Mouse (Mus musculus): ENCODE data around the gene H2-M10.3. TPM values are rescaled to one million over a fixed set of nuclear protein-coding genes. Genes with fewer than 3 reads are reported as not detected.
A peak's percentile ranks its signal among the peaks of the same experiment; 100 is the strongest.
"Not testable (repeated sequence)": the region's sequence is repeated elsewhere in the genome, so short reads cannot be mapped to it uniquely, and the experiment has no call there.

The H2-M10.3 gene
- polyA plus RNA-seq, 1 experiment = not detected

- no peaks in the 10 kb centered on the region for H3K36me3 ChIP-seq (ENCODE audit: control insufficient read depth, insufficient read depth)
- TF ChIP-seq REST (IDR thresholded peaks at IDR 0.05; ENCODE audit: insufficient read depth, insufficient read length) = no peak
- TF ChIP-seq E2F4 (IDR thresholded peaks at IDR 0.05; ENCODE audit: insufficient read depth) = no peak
- TF ChIP-seq SRF (IDR thresholded peaks at IDR 0.05; ENCODE audit: control insufficient read depth, insufficient read length, low read depth) = no peak
- no peak for TF ChIP-seq CEBPB (IDR thresholded peaks at IDR 0.05; ENCODE audit: insufficient read depth, poor library complexity, severe bottlenecking)
- TF ChIP-seq MAX (IDR thresholded peaks at IDR 0.05; ENCODE audit: low read depth) = no peak
- no peak for TF ChIP-seq TCF12 (IDR thresholded peaks at IDR 0.05; ENCODE audit: insufficient read depth, poor library complexity, severe bottlenecking)
- TF ChIP-seq USF1 (IDR thresholded peaks at IDR 0.05; ENCODE audit: low read depth) = no peak
- TF ChIP-seq MYOD1 (IDR thresholded peaks at IDR 0.05; ENCODE audit: control insufficient read depth in 1 of 3, insufficient read length in 2 of 3, low read depth in 2 of 3) = no peak
- no peak for TF ChIP-seq POLR2A (IDR thresholded peaks at IDR 0.05; ENCODE audit: insufficient read length, low read depth)
- no peak for TF ChIP-seq MYOG (IDR thresholded peaks at IDR 0.05; ENCODE audit: control insufficient read depth in 1 of 3, insufficient read depth in 1 of 3, insufficient read length in 2 of 3, low read depth in 2 of 3)
- no peak for TF ChIP-seq POLR2AphosphoS2 (IDR thresholded peaks at IDR 0.05; ENCODE audit: insufficient read length, low read depth)
- TF ChIP-seq TCF3 (IDR thresholded peaks at IDR 0.05; ENCODE audit: insufficient read length, low read depth) = no peak
- no peak overlapping the region for H3ac ChIP-seq (ENCODE audit: control insufficient read depth, insufficient read length)
- no peak overlapping the region for H3K4me3 ChIP-seq
- no peaks in the 10 kb centered on the region for H3K79me2 ChIP-seq (ENCODE audit: control insufficient read depth, insufficient read depth)
- H3K27me3 ChIP-seq (ENCODE audit: control insufficient read depth, insufficient read depth, insufficient read length) = no peaks in the 10 kb centered on the region
- no peak overlapping the region for H3K4me2 ChIP-seq (ENCODE audit: low read depth)
Observed at GRCm38 (mm10) chr17:36355763-36356162, 12.5 kb downstream of the H2-M10.3 start.

- H3K27me3 ChIP-seq (ENCODE audit: control insufficient read depth, insufficient read depth, insufficient read length); H3K4me3 ChIP-seq; H3ac ChIP-seq (ENCODE audit: control insufficient read depth, insufficient read length); H3K36me3 ChIP-seq (ENCODE audit: control insufficient read depth, insufficient read depth); H3K79me2 ChIP-seq (ENCODE audit: control insufficient read depth, insufficient read depth); H3K4me2 ChIP-seq (ENCODE audit: low read depth): not testable (repeated sequence)
Observed at GRCm38 (mm10) chr17:36355343-36355742, 12.9 kb downstream of the H2-M10.3 start.

GRCm38 (mm10) chr17:36326055-36326454 lies 42.2 kb downstream of the H2-M10.3 start, which contains the start of gene H2-M10.1:
H2-M10.1 (minus strand) TSS chr17:36326155.
- peak within 1 kb of the TSS; percentile 6 for H3K4me3 ChIP-seq
- H3K36me3 ChIP-seq (ENCODE audit: control insufficient read depth, insufficient read depth) = no peaks in the 10 kb centered on the region
- TF ChIP-seq POLR2A (IDR thresholded peaks at IDR 0.05; ENCODE audit: insufficient read length, low read depth) (peak; percentile 25), TCF3 (IDR thresholded peaks at IDR 0.05; ENCODE audit: insufficient read length, low read depth) (no peak), SRF (IDR thresholded peaks at IDR 0.05; ENCODE audit: control insufficient read depth, insufficient read length, low read depth) (no peak)
- peak within 1 kb of the TSS; percentile 34 for H3K4me2 ChIP-seq (ENCODE audit: low read depth)
- H3K79me2 ChIP-seq (ENCODE audit: control insufficient read depth, insufficient read depth) = no peaks in the 10 kb centered on the region
- H3K27me3 ChIP-seq (ENCODE audit: control insufficient read depth, insufficient read depth, insufficient read length) = no peaks in the 10 kb centered on the region
- H3ac ChIP-seq (ENCODE audit: control insufficient read depth, insufficient read length) = no peak within 1 kb of the TSS

GRCm38 (mm10) chr17:36315689-36316253 lies 52.4 kb downstream of the H2-M10.3 start:
- Histone ChIP-seq H3K4me2 (ENCODE audit: low read depth) (peak overlapping the region; percentile 99), H3K36me3 (ENCODE audit: control insufficient read depth, insufficient read depth) (no peaks in the 10 kb centered on the region), H3K79me2 (ENCODE audit: control insufficient read depth, insufficient read depth) (no peaks in the 10 kb centered on the region), H3ac (ENCODE audit: control insufficient read depth, insufficient read length) (no peak overlapping the region), H3K4me3 (peak overlapping the region; percentile 26), H3K27me3 (ENCODE audit: control insufficient read depth, insufficient read depth, insufficient read length) (no peaks in the 10 kb centered on the region)
- TF ChIP-seq MYOD1 (IDR thresholded peaks at IDR 0.05; ENCODE audit: control insufficient read depth in 1 of 3, insufficient read length in 2 of 3, low read depth in 2 of 3) (no peak), MYOG (IDR thresholded peaks at IDR 0.05; ENCODE audit: control insufficient read depth in 1 of 3, insufficient read depth in 1 of 3, insufficient read length in 2 of 3, low read depth in 2 of 3) (no peak), POLR2AphosphoS2 (IDR thresholded peaks at IDR 0.05; ENCODE audit: insufficient read length, low read depth) (no peak), SRF (IDR thresholded peaks at IDR 0.05; ENCODE audit: control insufficient read depth, insufficient read length, low read depth) (no peak), USF1 (IDR thresholded peaks at IDR 0.05; ENCODE audit: low read depth) (no peak), POLR2A (IDR thresholded peaks at IDR 0.05; ENCODE audit: insufficient read length, low read depth) (peak; percentile 1), TCF12 (IDR thresholded peaks at IDR 0.05; ENCODE audit: insufficient read depth, poor library complexity, severe bottlenecking) (no peak), MAX (IDR thresholded peaks at IDR 0.05; ENCODE audit: low read depth) (no peak)

- Histone ChIP-seq H3ac (ENCODE audit: control insufficient read depth, insufficient read length) (no peak overlapping the region), H3K4me2 (ENCODE audit: low read depth) (peak overlapping the region; percentile 99), H3K79me2 (ENCODE audit: control insufficient read depth, insufficient read depth) (no peaks in the 10 kb centered on the region), H3K36me3 (ENCODE audit: control insufficient read depth, insufficient read depth) (no peaks in the 10 kb centered on the region), H3K4me3 (peak overlapping the region; percentile 26), H3K27me3 (ENCODE audit: control insufficient read depth, insufficient read depth, insufficient read length) (no peaks in the 10 kb centered on the region)
- TF ChIP-seq TCF3 (IDR thresholded peaks at IDR 0.05; ENCODE audit: insufficient read length, low read depth) (no peak), CEBPB (IDR thresholded peaks at IDR 0.05; ENCODE audit: insufficient read depth, poor library complexity, severe bottlenecking) (no peak), TCF12 (IDR thresholded peaks at IDR 0.05; ENCODE audit: insufficient read depth, poor library complexity, severe bottlenecking) (no peak), MYOD1 (IDR thresholded peaks at IDR 0.05; ENCODE audit: control insufficient read depth in 1 of 3, insufficient read length in 2 of 3, low read depth in 2 of 3) (no peak), POLR2A (IDR thresholded peaks at IDR 0.05; ENCODE audit: insufficient read length, low read depth) (peak; percentile 16), POLR2AphosphoS2 (IDR thresholded peaks at IDR 0.05; ENCODE audit: insufficient read length, low read depth) (no peak), MYOG (IDR thresholded peaks at IDR 0.05; ENCODE audit: control insufficient read depth in 1 of 3, insufficient read depth in 1 of 3, insufficient read length in 2 of 3, low read depth in 2 of 3) (no peak)
Observed at GRCm38 (mm10) chr17:36315041-36315688, 53.1 kb downstream of the H2-M10.3 start.

Other genes with a start within 250 kb of the H2-M10.3 start
- not detected for gene Gm19684, start 246.7 kb downstream of the H2-M10.3 start, polyA plus RNA-seq (2012; fragmentation: generic; extraction: Trizol)
- gene Gm7030, start 239.0 kb downstream of the H2-M10.3 start, polyA plus RNA-seq (2012; fragmentation: generic; extraction: Trizol) = not detected
- not detected for gene Gm8909, start 199.9 kb downstream of the H2-M10.3 start, polyA plus RNA-seq (2012; fragmentation: generic; extraction: Trizol)
- not detected for gene H2-T3, start 178.1 kb downstream of the H2-M10.3 start, polyA plus RNA-seq (2012; fragmentation: generic; extraction: Trizol)
- gene Rpp21, start 110.3 kb downstream of the H2-M10.3 start, polyA plus RNA-seq (2012; fragmentation: generic; extraction: Trizol) = 59.2 TPM
- gene Trim39, start 96.2 kb downstream of the H2-M10.3 start, polyA plus RNA-seq (2012; fragmentation: generic; extraction: Trizol) = 5.5 TPM
- gene H2-M10.2, start 81.9 kb downstream of the H2-M10.3 start, polyA plus RNA-seq (2012; fragmentation: generic; extraction: Trizol) = not detected
- 1.4 TPM for gene H2-M10.1, start 42.3 kb downstream of the H2-M10.3 start, polyA plus RNA-seq (2012; fragmentation: generic; extraction: Trizol)
- gene H2-M10.4, start 93.9 kb upstream of the H2-M10.3 start, polyA plus RNA-seq (2012; fragmentation: generic; extraction: Trizol) = not detected
- gene H2-M11, start 178.7 kb upstream of the H2-M10.3 start, polyA plus RNA-seq (2012; fragmentation: generic; extraction: Trizol) = not detected

Data from myocyte (in vitro differentiated cells).